Mouse (Mus musculus): ENCODE measurements around the gene Bbs2.

DNA sequence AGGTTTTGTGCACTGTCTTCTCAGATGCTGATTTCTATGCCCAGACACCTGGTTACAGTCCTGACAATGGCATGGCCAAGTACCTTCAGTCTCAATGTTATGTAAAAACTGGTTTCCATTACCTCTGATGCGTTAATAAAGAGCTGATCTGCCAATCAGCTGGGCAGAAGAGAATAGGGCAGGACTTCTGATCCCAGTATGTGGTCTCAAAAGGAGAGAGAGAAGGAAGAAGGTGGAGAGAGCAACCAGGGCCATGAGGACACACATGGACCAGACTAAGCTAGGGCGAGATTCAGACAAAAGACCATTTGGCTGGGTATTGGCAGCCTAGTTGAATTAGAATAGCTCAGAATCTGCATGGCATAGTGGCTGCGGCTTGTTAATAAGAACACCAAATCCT is 65.1 kb downstream of the Bbs2 start:
- TF ChIP-seq CTCF (IDR thresholded peaks at IDR 0.05) (no peak), EP300 (IDR thresholded peaks at IDR 0.05; ENCODE audit: insufficient read depth, low read depth, low read length) (no peak), POLR2A (IDR thresholded peaks at IDR 0.05; ENCODE audit: insufficient read depth, low read depth, low read length) (no peak)
